Mouse (Mus musculus) brain, embryonic 14.5 days (tissue): ENCODE measurements around the gene Pdzd2. TPM values are rescaled to one million over a fixed set of nuclear protein-coding genes. Genes with fewer than 3 reads are reported as not detected.

Experiments
- DNase-seq: peaks from one replicate; pipeline ENCODE4 v3.0.0-alpha.2; 2011; ENCODE audit warnings: low read depth
- CTCF ChIP-seq: fragments of 200-500 bp; IDR thresholded peaks from 2 replicates; pipeline ENCODE4 v1.5.1; 2012; ENCODE audit warnings: inconsistent platforms, mild to moderate bottlenecking, moderate library complexity, borderline replicate concordance; ENCODE audit not compliant: insufficient read depth, insufficient read length; ENCODE audit errors: extremely low read depth
- POLR2A ChIP-seq: fragments of 200-500 bp; IDR thresholded peaks from 2 replicates; pipeline ENCODE4 v1.6.1; 2012; ENCODE audit warnings: mild to moderate bottlenecking, inconsistent platforms, borderline replicate concordance; ENCODE audit not compliant: poor library complexity, insufficient read depth, insufficient read length, severe bottlenecking; ENCODE audit errors: extremely low read depth
- polyA plus RNA-seq: library from polyadenylated mRNA; depleted of rRNA; stranded (reverse); fragments of >200 nt; gene quantifications from 2 replicates; pipeline ENCODE4 v1.2.3, GENCODE M21; 2012; rRNA removed

Pdzd2 gene
- 3.6 and 7.7 TPM in 2 replicates for polyA plus RNA-seq

GRCm38 (mm10) chr15:12739277-12740247, at the start of gene Pdzd2:
Gene Pdzd2, minus strand, starts transcription at chr15:12739924.
- peak; percentile 99 for DNase-seq
- TF ChIP-seq CTCF (peak; percentile 39; the same call in 1 of the 2 replicates), POLR2A (peak; percentile 43; the same call in 1 of the 2 replicates)

GRCm38 (mm10) chr15:12789406-12789867, 49.7 kb upstream of the Pdzd2 start:
- no peak for TF ChIP-seq CTCF
- TF ChIP-seq POLR2A = no peak
- peak; percentile 24 for DNase-seq

- no peak for DNase-seq
- TF ChIP-seq CTCF (no peak), POLR2A (no peak)
These were observed 48.8 kb upstream of the Pdzd2 start for GRCm38 (mm10) chr15:12788536-12788935.

GRCm38 (mm10) chr15:12781729-12782326, 42.1 kb upstream of the Pdzd2 start:
- TF ChIP-seq CTCF (no peak), POLR2A (no peak)
- no peak for DNase-seq

GRCm38 (mm10) chr15:12781296-12781695, 41.6 kb upstream of the Pdzd2 start:
- no peak for DNase-seq

GRCm38 (mm10) chr15:12774149-12774753, 34.5 kb upstream of the Pdzd2 start:
- DNase-seq = no peak
- TF ChIP-seq POLR2A (no peak), CTCF (no peak)

More at GRCm38 (mm10) chr15:12781296-12781695, 41.6 kb upstream of the Pdzd2 start:
- TF ChIP-seq CTCF (no peak), POLR2A (no peak)

GRCm38 (mm10) chr15:12770958-12771357, 31.2 kb upstream of the Pdzd2 start:
- peak; percentile 62 for DNase-seq
- no peak for TF ChIP-seq POLR2A
- TF ChIP-seq CTCF = no peak

- TF ChIP-seq POLR2A (no peak), CTCF (no peak)
- DNase-seq = no peak
These were observed 27.1 kb upstream of the Pdzd2 start for GRCm38 (mm10) chr15:12766848-12767247.

- no peak for DNase-seq
- TF ChIP-seq CTCF (no peak), POLR2A (no peak)
These were observed 23.4 kb upstream of the Pdzd2 start for GRCm38 (mm10) chr15:12763147-12763546.

- DNase-seq = peak; percentile 26
- TF ChIP-seq CTCF (no peak), POLR2A (no peak)
These were observed 22.7 kb upstream of the Pdzd2 start for GRCm38 (mm10) chr15:12762258-12762913.

GRCm38 (mm10) chr15:12760747-12761146, 21.0 kb upstream of the Pdzd2 start:
- TF ChIP-seq CTCF (no peak), POLR2A (no peak)
- DNase-seq = peak; percentile 19

GRCm38 (mm10) chr15:12758461-12758860, 18.7 kb upstream of the Pdzd2 start:
- TF ChIP-seq CTCF (no peak), POLR2A (no peak)
- DNase-seq = peak; percentile 37
